Mouse (Mus musculus): ENCODE measurements around the gene Hist2h3b. TPM values are rescaled to one million over a fixed set of nuclear protein-coding genes. Genes with fewer than 3 reads are reported as not detected.
"Not testable (repeated sequence)": the region's sequence is repeated elsewhere in the genome, so short reads cannot be mapped to it uniquely, and the experiment has no call there.

The Hist2h3b gene
- total RNA-seq, 4 experiments from 2014 or later: 19.4 to 22.9 (median 20.8) TPM

DNA sequence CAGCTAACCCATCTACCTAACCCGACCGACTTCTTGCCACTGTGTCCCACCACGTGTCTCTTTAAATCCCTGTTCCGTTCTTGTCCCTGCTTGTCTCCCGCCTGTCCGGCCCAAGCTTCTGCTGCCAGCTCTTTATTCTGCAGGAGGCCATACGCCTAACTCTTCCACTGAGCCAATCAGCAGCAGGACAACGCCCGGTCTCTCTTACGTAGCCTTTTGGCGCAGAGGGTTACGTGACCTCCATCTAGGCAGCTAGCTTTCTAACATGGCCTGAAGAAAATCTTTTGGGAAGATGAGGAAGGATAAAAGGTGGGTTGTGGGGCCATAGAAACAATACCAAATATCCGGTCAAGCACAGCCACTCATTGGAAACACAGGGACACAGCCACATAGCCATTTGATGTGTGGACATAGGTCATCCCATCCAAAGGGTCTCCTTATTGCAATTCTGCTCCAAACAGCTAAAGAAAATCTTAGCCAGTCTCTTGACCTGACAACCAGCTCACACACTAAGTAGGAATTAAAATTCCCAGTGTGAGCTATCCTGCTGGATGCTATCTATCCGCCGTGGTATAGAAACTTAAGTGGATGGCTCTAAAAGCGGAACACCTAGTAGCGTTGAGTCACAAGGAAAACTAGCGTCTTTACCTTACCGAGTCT, 6.1 kb upstream of the Hist2h3b start:
- DNase-seq (ENCODE audit: low spot score in 2 of 2): peak; percentile 77 to 81

GRCm38 (mm10) chr3:96262979-96263550, 5.4 kb upstream of the Hist2h3b start, which contains the start of gene Hist2h4:
Gene Hist2h4 (minus strand): TSS chr3:96263311.
- DNase-seq (ENCODE audit: low spot score in 2 of 2): peak; percentile 93

- DNase-seq (ENCODE audit: low spot score in 2 of 2): peak; percentile 25 to 27
These were observed 4.7 kb upstream of the Hist2h3b start for GRCm38 (mm10) chr3:96263558-96264403.

GRCm38 (mm10) chr3:96264404-96264949, 4.0 kb upstream of the Hist2h3b start:
- no peak for DNase-seq (ENCODE audit: low spot score in 2 of 2)

DNA sequence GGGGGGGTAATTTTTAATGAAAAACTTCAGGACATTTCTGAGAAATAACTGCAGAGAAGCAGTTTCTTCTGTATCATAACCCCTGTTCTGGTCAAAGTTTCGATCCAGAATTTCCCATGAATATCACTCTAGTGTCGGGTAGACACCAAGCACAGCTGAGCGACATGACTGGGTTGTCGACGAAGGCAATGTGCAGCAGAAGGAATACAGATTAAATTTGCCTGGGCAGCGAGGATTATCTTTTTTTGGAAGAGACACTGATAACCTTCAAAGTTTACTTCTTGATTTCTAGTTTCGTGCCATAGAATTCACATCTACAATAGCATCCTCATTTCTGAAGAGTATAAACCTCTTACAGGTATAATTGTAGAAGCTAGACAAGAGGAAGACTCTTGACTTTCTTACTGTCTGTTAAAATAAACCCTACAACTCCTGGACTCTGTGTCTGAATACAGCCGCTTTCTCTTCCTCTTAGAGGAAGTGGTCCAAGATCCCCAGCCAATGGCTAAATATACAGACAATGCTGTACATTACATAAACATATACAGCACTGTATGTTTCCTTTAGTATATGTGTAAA, 2.2 kb upstream of the Hist2h3b start:
- DNase-seq (ENCODE audit: low spot score in 2 of 2): no peak

GRCm38 (mm10) chr3:96267541-96267940, 913 bp upstream of the Hist2h3b start:
- DNase-seq (ENCODE audit: low spot score in 2 of 2): no peak

DNA sequence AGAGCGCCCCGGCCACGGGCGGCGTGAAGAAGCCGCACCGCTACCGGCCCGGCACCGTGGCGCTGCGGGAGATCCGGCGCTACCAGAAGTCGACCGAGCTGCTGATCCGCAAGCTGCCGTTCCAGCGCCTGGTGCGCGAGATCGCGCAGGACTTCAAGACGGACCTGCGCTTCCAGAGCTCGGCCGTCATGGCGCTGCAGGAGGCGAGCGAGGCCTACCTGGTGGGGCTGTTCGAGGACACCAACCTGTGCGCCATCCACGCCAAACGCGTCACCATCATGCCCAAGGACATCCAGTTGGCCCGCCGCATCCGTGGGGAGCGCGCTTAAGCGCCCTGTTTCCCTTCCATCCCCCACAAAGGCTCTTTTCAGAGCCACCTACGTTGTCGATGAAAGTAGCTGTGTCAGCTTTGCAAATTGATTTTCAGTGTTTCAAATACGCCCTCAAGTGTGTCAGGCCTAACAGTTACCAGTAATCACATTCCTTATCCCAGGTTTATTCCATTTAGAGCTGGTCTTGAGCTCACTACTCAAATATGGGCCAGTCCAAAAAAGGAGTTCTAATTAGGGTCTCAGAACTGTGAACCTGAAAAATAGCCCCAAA, 423 bp downstream of the Hist2h3b start:
- not testable (repeated sequence) for DNase-seq (ENCODE audit: low spot score in 2 of 2)

GRCm38 (mm10) chr3:96269511-96270474, 1.3 kb downstream of the Hist2h3b start, which contains the start of gene Hist2h2bb:
Gene Hist2h2bb (plus strand): TSS chr3:96269752.
- peak; percentile 82 to 89 for DNase-seq (ENCODE audit: low spot score in 2 of 2)

- DNase-seq (ENCODE audit: low spot score in 2 of 2): no peak
These were observed 5.4 kb downstream of the Hist2h3b start for GRCm38 (mm10) chr3:96273591-96274465.

GRCm38 (mm10) chr3:96277428-96277799, 9.0 kb downstream of the Hist2h3b start:
- DNase-seq (ENCODE audit: low spot score in 2 of 2): no peak

DNA sequence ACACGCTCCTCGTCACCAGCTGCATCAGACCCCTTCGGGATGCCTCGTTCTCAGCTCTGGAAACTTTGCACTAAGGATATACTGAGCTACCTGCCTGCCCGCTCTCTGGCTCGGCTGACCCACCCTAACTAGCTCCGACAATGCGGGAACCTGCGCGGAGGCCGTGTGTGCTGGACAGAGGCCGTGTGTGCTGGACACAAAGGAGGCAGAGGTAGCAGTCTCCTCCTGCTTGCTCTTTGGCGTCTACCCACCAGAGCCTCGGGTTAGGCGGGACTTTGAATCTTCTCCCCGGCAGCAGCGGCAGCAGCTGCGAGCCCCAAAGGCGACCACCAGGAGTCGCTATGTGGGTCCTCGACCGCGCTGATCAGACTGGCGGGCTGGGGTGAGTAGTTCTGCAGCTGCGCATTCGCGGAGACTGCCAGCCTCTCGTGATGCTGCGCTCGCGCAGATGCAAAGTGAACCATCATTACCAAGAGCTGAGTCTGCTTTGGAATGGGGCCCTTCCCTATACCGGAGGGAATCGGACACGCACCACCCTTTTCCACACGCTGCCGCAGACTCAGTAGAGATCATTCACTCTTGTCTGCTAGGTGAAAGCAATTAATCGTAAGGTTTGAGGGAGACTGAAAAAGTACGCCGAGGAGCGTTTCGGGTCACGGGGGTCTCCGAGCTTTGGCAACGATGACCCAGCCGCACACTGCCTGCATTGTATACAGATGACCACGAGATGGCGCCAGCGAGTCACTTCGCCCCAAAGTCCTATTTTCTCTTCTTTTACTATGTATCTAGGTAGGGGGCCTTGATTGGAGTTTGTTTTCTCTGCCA, 9.6 kb downstream of the Hist2h3b start:
- peak; percentile 78 to 87 for DNase-seq (ENCODE audit: low spot score in 2 of 2)

DNA sequence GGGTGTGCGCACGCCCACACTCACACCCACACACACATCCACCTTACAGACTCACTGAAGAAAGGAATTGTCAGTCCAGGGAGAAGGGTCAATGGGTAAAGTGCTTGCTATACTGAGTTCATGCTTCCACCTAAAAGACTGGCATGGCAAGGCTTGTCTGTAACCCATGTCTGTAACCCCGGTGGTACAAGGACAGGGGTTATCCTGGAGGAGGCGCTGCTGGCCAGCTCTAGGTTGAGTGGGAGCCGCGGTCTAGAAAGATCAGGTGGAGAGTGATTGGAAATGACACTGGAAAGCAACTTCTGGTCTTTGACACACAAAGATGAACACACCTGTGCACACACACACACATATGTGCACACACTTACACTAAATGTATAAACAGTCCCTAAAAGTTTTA, 12.2 kb downstream of the Hist2h3b start:
- DNase-seq (ENCODE audit: low spot score in 2 of 2): no peak

- no peak for DNase-seq (ENCODE audit: low spot score in 2 of 2)
These were observed 16.0 kb downstream of the Hist2h3b start for GRCm38 (mm10) chr3:96284457-96284856.

GRCm38 (mm10) chr3:96287334-96287733, 18.9 kb downstream of the Hist2h3b start:
- not testable (repeated sequence) for DNase-seq (ENCODE audit: low spot score in 2 of 2)

- DNase-seq (ENCODE audit: low spot score in 2 of 2): no peak
These were observed 20.7 kb downstream of the Hist2h3b start for GRCm38 (mm10) chr3:96289201-96289600.

- not testable (repeated sequence) for DNase-seq (ENCODE audit: low spot score in 2 of 2)
These were observed 22.3 kb downstream of the Hist2h3b start for GRCm38 (mm10) chr3:96290727-96291126.

DNA sequence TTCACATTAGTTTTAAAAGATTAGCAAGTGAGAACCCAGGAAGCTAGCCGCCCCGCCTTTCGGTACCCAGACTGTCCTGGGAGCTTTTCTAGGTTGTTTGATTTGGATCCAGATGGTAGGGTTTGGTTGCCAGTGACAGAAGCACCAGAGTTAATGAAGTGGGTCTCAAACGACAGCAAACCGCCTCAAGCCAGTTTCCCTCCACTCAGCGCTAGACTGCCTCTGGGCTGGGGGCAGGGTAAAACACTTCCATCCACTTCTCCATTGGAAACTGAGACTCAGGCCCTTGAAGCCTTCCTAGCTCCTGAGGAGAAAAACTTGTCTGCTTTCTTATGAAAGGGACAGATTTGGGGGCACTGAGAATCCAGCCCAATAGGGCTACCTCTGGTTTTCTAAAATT, 24.2 kb downstream of the Hist2h3b start:
- no peak for DNase-seq (ENCODE audit: low spot score in 2 of 2)

- DNase-seq (ENCODE audit: low spot score in 2 of 2): no peak
These were observed 24.9 kb downstream of the Hist2h3b start for GRCm38 (mm10) chr3:96293368-96293767.

Data from gastrocnemius, adult 8-10 months (tissue).